Mouse (Mus musculus): Measurements from ENCODE around the gene Polr1d. TPM values are rescaled to one million over a fixed set of nuclear protein-coding genes. Genes with fewer than 3 reads are reported as not detected.
A peak's percentile ranks its signal among the peaks of the same experiment; 100 is the strongest.

Polr1d gene
- total RNA-seq (2021) = 126 and 128 TPM in 2 replicates
- long read RNA-seq, transcript Polr1d-201 (2 exons, 1,196 nt) = major isoform, 45 of 98 reads
- long read RNA-seq, transcript Polr1d-202 (3 exons, 1,137 nt) = minor isoform, 44 of 98 reads
- long read RNA-seq, partial matches to known transcripts = 0 of 98 reads
- long read RNA-seq, other reads (novel, unspliced or antisense) = 8 of 98 reads

DNA sequence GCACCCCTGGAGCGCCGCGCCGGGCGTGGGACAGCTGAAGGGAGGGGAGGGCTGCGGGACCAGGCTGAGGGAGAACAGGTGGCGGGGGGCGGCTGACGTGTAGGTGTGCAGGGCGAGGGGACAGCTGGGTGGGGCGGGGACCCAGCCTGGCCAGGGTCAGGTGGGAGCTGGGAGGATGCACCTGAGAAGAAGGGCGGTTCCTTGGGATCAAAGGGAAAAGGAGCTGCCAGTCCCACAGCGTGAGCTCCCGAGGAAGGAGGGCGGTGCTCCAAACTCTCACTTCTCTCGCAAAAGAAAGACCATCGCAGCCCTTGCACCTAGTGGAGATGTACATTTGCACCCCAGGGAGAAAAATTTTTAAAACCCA lies at the start of gene Polr1d:
Gene Polr1d (plus strand): TSS at position 252 of the 367 bp plus-strand sequence.
- DNase-seq = no peak

DNA sequence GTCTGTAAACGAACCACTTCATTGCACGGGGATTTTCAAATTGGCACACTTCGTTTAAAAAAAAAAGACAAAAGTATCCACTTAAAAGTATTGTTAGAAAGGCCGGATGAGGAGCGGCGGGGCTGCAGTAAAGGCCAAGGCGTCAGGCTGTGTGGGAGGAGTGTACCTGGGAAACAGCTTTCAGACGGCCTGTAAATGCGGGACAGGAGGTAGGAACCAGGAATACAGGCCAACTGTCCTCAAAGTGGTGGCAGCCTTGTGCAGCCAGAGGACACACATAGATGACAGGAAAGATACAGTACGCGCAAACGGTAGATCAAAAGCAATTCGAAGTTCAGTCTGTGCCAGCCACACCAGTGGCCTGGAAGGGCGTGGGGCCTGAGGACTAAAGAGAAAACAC lies 45.6 kb upstream of the Polr1d start:
- DNase-seq = no peak

DNA sequence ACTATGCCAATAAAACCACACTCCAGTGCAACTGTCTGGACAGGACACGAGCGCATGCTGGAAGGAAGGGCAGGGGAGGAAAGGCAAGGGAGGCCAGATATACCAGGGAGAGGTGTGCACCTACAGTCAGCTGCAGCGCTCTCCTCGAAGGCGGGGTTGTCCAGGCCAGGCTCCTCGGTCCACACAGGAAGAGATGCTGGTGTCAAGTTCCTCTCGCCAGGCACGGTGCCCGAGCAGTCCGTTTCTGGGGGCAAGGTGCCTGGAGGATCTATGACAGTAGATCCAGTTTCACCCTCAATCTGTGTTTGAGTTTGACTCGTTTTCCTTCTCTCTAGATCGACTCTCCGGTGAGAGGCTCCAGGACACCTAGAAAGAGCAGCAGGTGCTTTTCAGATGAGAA lies 43.7 kb upstream of the Polr1d start:
- no peak for DNase-seq

DNA sequence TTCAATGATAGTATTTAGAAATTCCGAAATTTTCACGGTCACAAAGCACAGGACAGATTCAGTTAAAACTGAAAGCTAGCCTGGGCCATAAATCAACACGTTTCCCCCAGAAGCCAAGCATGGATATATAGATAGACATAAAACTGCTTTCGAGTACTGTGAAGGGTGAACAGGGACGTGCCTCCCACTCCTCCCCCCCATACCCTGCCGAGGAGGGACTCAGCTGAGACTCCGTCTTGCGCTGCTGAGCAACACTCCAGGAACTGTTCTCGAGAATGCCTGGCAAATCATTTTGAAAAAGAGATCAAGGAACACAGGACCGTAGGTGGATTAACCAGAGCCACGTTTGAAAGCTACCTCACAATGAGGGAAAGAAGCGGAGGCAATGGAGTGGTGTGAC lies 42.6 kb upstream of the Polr1d start:
- DNase-seq = no peak

DNA sequence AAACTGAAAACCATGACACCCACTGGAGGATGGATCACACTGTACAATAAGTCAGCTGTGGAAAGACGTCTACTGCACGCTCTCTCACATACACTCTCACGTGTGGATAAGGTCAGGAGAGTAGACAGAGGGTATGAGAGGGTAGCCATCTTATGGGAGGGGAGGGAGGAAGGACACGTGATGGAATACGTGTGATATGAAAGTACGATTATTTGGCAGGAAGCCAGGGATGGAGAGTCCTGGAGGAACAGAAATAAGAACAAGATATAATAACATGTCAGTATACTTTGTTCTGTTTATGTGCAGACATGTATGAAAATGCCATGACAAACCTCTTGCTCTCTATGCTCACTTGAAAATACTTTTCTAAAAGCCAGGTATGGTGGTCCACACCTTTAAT lies 41.5 kb upstream of the Polr1d start:
- DNase-seq = no peak

DNA sequence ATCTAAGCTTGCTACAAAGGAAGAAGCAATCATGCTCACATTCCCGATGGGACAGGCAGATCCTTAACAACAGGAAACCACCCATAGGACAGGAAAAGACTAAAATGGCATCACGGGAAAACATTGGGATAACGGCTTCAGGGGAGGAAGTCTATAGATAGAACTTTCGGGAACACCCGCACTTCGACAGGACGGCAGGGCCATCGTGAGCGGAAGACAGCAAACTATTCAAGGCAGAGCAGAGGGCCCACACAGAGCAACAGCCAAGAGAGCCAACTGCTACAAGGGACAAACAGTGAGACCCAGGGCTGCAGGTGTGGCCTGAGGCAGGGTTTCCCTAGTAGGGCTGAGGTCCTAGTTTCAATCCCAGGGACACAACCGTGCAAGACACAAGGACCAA lies 40.8 kb upstream of the Polr1d start:
- peak; percentile 25 for DNase-seq

DNA sequence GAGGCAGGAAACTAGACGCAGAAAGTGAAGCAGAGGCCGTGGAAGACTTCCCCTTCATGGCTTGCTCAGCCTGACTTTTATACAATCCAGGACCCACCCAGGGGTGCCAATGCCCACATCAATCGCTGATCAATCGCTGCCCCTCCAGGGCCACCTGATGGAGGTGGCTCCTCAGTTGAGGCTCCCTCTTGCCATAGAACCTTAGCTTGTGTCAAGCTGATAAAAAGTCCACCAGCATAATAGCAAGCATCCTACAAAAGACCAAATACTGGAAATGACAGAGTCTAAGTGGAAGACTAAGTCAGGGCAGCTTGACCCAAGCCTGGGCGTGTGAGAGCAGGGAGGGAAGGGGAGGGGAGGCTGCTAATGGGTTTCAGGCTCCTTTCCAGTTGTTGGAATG lies 40.2 kb upstream of the Polr1d start:
- no peak for DNase-seq

DNA sequence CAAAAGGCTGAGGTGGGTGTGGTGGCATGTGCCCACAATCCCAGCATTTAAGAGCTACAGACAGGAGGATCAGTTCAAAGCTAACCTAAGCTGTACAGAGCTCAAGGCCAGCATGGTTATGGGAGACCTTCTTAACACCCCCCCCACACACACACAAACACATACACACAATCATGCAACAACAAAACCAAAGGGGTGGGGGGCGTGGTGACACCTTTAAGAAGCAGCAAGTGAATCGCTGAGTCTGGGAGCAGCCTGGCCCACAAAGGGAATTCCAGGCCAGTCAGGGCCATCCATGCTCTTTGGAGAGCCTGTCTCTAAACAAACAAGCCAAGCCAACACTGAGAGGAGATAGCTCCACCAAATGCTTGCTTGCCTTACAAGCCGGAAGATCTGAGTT lies 39.2 kb upstream of the Polr1d start:
- DNase-seq = no peak

DNA sequence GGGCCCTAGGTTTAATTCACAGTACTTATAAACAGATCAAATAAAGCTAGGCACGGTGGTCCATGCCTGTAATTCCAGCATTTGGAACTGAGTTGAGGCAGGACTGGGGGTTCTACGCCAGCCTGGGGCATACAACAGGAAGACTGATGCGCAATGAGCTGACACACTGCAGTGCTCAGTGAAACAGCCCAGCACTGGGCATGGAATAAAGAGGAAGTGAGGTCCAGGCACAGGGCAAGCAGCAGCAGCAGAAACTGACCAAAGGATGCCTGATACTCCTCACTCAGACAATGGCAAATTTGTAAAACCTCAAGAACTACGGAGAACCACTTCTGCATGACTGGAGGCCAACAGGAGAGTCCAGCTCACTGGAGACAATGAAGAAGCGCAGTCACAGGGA lies 37.5 kb upstream of the Polr1d start:
- no peak for DNase-seq

DNA sequence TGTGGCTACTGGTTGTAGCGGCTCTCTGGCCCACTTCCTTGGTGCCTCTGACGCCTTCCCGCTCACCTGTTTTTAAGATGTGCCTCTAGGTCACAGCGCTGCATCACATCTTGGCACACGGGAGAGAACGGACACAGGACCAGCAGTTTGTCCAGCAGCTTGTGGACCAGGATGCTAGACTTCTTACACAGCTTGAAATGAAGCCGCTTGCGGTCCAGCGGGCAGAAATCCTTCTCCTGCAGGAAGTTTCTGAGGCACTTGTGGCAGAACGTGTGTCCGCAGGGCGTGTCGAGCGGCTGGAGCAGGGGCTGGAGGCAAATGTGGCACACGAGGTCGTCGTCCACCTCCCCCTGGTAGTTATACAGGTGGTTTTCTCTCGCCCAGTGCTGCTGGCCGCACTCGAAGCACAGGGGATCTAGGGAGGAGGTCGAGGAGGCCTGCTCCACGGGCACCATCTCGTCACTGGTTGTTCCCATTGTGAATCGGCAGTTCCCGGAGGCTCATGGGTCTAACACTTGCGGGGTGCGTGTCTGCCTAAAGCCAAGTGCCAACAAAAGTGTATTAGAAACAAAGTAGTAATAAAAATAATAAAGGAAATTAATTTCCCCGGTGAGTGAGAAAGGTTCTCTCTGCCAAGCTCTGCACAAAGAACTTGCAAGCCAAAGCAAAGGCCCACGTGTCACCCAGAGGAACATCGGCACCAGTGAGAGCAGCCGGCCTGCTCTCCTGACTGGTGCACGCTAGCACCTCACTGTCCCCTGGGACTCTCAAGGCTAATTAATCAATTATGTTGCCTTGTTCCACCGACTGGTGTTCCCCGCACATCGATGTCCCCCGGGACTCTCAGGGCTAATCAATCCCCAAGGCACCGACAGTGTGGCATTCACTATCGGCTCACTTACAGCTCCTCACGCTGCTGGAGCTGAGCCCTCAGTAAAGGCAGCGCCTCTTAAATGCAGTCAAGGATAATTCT lies 34.6 kb upstream of the Polr1d start:
- no peak for DNase-seq

DNA sequence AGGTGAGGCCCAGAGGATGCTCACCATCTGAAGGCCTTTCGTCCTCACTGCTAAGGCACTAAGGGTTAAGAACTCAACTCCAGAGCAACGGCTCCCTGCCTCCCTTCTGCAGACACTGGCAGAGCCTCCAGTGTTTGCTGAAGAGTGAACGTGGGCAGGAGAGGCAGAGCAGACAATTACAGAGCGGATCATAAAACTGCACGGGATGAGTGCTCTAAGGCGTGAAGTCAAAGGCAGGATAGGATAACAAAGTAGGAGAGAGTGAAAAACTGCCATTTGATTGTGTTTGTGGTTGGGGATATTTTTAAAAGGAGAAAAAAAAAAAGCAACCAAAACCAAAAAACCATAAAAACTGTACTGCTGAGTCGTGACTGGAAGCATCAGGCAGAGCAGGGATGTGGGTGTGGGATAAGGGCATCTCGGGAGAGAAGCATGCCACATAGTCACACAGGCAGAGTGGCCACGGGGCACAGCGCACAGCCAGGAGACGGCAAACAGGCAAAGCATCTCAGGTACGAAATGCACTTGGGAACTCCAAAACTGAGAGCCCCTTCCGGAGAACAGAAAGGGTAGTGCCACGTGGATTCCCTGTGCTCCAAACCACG lies 33.5 kb upstream of the Polr1d start:
- no peak for DNase-seq

DNA sequence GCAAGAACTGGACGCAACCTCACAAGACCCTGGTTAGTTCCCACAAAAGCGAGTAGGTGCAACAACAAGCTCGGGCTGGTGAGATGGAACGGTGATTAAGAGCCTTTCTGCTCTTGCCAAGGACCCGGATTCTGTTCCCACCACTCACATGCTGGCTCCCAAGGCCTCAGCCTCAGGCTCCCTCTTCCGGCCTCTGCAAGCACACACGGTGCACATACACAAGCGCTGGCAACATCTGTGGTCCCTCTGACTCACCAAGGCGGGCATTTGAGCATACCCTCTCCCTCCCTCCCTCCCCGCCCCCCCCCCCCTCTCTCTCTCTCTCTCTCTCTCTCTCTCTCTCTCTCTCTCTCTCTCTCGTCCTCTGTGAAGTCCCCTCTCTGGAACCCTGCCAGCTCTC lies 31.5 kb upstream of the Polr1d start:
- DNase-seq = no peak

DNA sequence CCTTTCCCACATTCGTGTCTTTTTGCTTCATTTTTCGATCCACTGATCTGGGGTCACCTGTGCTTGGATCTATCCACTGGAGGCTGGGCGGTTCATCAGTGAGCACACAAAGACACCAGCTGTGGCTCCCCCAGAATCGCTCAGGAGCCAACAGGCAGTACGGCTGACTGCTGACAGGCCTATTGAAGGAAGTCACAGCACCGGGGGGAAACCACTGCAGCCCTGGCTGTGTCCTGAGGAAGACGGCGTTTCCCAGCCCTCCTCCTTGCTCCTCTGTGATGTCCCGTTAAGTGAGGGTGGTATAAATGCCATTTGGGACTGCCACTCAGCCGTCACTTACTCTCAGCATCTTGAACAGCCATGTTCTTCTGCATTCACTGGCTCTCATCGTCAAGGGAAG lies 30.9 kb upstream of the Polr1d start:
- DNase-seq = no peak

DNA sequence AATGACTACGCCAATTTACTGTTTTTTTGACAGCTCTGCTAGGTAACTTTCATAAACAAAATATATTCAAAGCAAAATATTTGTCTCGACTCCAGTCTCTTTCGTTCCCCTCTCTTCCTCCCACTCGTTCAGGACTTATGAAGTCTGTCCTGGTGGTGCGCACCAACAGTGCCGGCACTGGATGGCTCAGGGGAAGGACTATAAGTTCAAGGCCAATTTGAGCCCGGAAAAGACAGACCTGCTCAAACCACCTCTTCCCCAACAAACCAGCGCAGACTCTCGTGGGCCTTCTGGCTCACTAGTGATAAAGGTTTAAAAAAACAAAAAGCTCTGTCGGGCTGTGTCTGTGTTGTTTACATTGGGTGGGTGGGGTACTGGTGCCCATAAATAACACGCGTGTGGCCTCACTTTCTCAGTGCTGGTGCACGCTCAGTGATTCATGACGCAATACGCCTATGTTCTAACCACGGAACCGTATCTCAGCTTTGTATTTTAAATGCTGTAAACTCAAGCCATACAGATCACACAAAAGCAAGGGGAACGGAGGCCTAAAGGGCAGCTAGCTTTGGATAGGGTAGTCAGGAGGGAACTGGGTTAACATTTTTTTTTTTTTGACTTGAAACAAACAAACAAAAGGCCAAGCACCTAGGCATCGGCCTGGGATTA lies 27.2 kb upstream of the Polr1d start:
- no peak for DNase-seq

DNA sequence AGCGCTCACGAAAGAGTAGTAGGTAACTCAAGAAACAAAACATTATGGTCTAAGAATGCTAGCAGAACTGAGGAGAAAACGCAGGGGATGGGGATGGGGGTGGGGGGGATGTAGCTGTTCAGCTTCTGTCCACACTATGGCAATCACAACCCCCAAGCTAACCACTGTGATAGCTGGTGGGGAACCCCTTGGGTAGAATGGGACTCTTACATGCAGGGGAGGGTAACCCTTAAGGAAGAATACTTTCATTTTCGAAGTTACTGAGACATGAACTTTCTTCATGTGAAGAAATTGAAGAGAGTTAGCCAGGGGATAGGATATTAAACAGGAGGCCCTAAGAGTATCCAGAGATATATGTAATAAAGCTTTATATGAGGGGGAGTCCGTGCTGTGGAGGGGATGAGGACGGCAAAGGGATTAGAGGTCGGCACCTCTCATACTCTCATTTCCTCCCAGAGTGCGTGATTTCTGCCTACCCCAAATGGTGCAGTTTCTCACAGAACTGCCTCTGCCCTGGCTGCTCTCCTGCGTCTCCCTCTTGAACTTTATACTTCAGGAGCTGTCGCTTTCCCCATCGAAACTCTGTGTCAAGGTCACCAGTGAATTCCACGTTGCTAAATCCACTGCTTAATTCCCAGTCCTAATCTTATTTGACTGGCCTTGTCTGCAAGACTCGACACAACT lies 25.9 kb upstream of the Polr1d start:
- DNase-seq = no peak

DNA sequence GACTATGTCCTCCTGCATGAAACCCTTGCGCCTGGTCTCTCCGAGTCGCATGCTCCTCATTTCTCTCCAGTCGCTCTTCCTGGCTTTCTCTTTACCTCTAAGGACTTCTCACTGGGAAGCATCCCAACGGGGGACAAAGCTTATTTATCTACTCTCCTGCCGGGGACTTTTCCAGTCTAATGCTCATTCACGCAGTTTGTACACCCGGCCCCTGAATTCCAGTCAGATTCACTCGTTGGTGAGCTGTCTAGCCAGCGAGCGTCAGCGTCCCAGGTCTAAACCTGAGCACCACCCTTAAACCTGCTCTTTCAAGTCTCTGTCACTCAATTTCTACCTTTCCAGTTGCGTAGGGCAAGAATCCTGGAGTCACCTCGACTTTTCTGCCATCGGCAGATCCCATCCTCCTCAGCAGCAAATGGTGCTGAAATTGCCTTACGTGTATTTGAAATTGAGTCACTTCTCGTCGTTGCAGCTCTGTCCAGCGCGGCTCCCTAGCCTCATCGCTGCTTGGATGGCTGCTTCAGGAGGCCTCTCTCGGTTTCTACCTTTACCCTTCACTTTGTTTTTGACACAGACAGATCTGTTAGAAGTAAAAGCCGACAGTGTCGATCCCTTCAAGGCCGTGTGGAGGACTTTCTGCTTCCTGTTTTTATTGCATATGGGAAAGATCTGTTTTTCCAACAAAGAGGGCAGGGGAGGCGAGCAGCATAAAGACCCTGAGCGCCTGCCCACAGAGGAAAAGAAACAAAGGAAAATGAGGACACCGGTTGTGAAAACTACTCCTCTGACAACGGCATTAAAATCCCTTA lies 25.1 kb upstream of the Polr1d start:
- peak; percentile 24 for DNase-seq

DNA sequence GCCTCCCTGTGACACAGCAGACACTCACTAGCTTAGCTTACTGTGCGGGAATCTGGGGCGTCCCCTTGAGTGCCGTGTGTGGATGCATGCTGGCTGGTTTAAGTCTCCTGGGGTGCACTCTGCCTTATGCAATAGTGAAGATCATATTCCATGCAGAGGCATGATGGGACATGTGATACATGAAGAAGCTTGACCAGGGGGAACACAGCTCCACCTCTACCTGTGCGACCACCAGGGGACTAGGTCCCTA lies 24.6 kb upstream of the Polr1d start:
- DNase-seq = no peak

DNA sequence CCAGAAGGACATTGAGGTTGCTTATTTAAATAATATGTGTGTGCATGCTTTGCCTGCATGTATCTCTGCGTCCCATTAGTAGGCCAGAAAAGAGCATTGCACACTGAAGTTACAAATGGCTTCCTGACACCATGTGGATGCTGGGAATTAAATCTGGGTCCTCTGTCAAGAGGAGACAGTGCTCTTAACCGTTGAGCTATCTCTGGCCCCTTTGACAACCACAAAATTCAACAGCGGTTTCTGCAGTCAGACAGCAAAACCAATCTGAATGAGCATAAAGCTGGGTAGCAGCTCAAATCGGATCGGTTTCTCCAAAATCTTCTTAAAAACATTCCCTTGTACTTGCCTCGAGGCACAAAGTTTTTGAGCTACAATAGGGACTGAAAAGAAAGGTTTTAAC lies 23.8 kb upstream of the Polr1d start:
- DNase-seq = no peak

DNA sequence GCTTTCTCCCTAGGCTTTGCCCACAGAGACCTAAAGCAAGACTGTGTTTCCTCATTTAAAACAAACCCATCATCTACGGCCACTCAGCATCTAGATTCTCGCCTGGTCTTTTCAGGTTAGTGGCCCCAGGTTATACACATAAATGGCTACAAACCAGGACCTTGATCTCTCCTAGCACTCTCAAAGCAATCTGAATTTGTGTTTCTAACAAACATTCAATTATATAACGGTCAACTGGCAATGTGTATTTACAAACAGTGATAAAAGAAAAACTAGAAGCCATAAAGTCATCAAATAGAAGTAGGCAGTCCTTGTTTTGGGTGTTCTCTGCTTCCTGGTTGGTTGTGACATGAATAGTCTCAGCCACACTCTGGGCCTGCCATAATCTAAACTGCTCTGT lies 23.4 kb upstream of the Polr1d start:
- no peak for DNase-seq

DNA sequence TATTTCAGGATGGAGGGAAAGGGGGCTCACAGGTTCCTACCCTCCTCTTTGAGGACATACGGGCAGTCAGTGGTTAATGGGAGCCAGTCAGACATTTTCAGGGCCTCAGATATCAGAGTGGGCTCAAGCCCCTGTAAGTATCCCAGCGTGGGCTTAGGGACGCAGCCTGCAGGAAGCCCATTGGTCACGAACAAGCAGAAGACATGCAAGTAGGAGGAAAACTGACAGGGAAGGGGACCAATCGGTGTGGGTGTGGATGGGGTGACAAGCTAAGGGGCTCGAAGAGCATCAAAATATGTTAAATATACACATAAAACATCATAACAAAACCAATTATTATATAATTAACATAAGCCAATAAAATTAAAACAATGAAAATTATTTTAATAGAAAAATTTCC lies 22.5 kb upstream of the Polr1d start:
- DNase-seq = no peak

DNA sequence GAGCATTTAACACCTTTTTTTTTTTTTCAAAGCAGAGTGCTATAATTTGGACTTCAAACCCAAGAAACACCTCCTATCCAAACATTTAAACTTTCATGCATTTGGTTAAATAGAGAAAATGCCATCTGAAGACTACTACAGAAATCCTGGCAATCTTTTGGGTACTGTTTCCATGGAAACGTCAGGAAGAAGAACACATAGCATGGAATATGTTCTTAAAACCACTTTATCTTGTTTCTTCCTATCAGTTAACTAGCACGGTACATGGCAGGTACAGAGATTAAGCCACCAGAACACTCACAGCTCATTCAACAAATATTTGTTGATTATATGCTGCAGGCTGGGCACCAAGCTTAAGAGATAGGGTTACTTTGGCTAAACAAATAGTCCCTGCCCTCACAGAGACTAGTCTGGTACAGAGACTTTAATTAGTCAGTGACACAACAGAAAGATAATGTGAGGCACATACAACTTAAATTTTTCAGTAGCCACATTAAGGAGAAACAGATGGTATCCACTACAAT lies 22.0 kb upstream of the Polr1d start:
- no peak for DNase-seq
